Mouse (Mus musculus) naive thymus-derived CD4-positive, alpha-beta T cell, adult 5 months (primary cell): ENCODE data around the gene Six6. TPM values are rescaled to one million over a fixed set of nuclear protein-coding genes. Genes with fewer than 3 reads are reported as not detected.

Experiments
- polyA plus RNA-seq: library from polyadenylated mRNA; unstranded; fragments of 100-300 nt; shearing (Covaris generic); gene quantifications from one replicate; pipeline ENCODE4 v1.2.1, GENCODE M21; 2017

Six6 gene
- not detected for polyA plus RNA-seq

DNA sequence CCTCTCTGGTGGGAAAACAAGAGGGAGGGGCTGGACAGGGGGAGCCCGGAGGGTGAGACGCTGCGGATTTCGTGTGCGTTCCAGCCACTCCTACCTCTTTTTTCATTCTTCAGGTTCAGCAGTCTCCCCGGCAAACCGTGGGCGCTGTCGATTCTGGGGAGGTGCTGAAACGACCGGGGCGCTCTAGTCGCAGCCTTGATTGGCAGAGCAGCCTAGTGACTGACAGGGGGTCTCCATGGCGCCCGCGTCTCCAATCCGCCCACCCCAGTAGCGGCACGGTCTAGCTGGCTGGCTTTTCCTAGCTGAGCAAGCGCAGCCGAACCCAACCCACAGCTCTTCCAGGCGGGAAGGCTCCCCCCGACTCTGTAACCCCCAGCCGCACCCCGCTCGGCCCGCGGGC lies at the start of gene Six6:
Six6 (plus strand) TSS at position 277 of the 400 bp plus-strand sequence.

DNA sequence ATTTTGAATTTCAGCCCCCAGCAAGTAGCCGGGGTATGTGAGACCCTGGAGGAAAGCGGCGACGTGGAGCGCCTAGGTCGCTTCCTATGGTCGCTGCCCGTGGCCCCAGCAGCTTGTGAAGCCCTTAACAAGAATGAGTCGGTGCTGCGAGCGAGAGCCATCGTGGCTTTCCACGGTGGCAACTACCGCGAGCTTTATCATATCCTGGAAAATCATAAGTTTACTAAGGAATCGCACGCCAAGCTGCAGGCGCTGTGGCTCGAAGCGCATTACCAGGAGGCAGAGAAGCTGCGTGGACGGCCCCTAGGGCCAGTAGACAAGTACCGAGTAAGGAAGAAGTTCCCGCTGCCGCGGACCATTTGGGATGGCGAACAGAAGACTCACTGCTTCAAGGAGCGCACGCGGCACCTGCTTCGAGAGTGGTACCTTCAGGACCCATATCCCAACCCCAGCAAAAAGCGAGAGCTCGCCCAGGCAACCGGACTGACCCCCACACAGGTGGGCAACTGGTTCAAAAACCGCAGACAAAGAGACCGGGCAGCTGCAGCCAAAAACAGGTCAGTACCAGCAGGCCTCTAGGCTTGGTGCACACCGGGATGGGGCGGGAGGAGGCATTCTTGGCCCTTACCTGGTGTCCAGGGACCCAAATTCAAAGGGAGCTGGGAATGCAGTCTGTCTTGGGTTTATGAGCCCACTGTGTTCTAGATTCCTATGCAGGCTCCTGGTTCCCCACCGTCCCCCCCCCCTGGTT lies 554 bp downstream of the Six6 start, which contains the start of gene 4930447C04Rik:
4930447C04Rik (minus strand) TSS at position 704 of the 751 bp plus-strand sequence.

Other genes with a start within 250 kb of the Six6 start
- 121 TPM for gene Ppm1a, start 182.4 kb upstream of the Six6 start, polyA plus RNA-seq
- gene 4930447C04Rik, start 882 bp downstream of the Six6 start, polyA plus RNA-seq = 0.17 TPM
- gene Six1, start 114.0 kb downstream of the Six6 start, polyA plus RNA-seq = 0.10 TPM
- gene Six4, start 173.6 kb downstream of the Six6 start, polyA plus RNA-seq = 0.19 TPM
- gene Mnat1, start 183.8 kb downstream of the Six6 start, polyA plus RNA-seq = 28.6 TPM